In genomic region chr8:45010685-45011084, GRCm38 (mm10) we compare ENCODE assay signal across 9 mouse cellular contexts. TPM values are rescaled to one million over a fixed set of nuclear protein-coding genes. Genes with fewer than 3 reads are reported as not detected.
A peak's percentile ranks its signal among the peaks of the same experiment; 100 is the strongest.
DNase-seq lines count a peak whose midpoint lies in the region; ATAC-seq and TF ChIP-seq lines count a peak whose summit lies in the region.
"Had no signal": no experiment of that assay in that cellular context is flagged by ENCODE, and none has a peak within 500 bp of the region (broad histone marks: within the 10 kb centered on the region; RNA-seq: fewer than 3 reads in every experiment).

No protein-coding gene starts in this region.

- 0 out of 2 replicates have a peak, but pooled peaks cover 4% of the 10 kb centered on the region for H3K36me3 ChIP-seq in hindbrain, embryonic 11.5 days (ENCODE audit: control insufficient read depth, insufficient read depth, low read length)
- H3K36me3 ChIP-seq in hindbrain, embryonic 16.5 days (ENCODE audit: control insufficient read depth, insufficient read depth, low read length): peaks cover 14% of the 10 kb centered on the region
- H3K36me3 ChIP-seq in E14TG2a.4 (ENCODE audit: insufficient read depth, low read length): peaks cover 94% of the 10 kb centered on the region
- H3K36me3 ChIP-seq in forebrain, embryonic 14.5 days (ENCODE audit: control insufficient read depth, insufficient read depth, low read length): peaks cover 29% of the 10 kb centered on the region
- peaks cover 82% of the 10 kb centered on the region for H3K36me3 ChIP-seq in limb, embryonic 10.5 days
- no peaks in the 10 kb centered on the region for H3K36me3 ChIP-seq in thymus, adult 2 months (ENCODE audit: control insufficient read depth, insufficient read depth, low read length)

- 35% methylated on average over 4 of the region's 4 CpGs for WGBS in hindbrain, embryonic 11.5 days
- 36% methylated on average over 4 of the region's 4 CpGs for WGBS in hindbrain, embryonic 16.5 days
- WGBS in forebrain, embryonic 14.5 days: 26% methylated on average over 4 of the region's 4 CpGs
- 52% methylated on average over 4 of the region's 4 CpGs for WGBS in limb, embryonic 10.5 days
- WGBS in thymus, adult 2 months: 62% methylated on average over 4 of the region's 4 CpGs

- H3K9ac ChIP-seq in hindbrain, embryonic 11.5 days (ENCODE audit: low read depth, low read length): no peak overlapping the region
- no peak overlapping the region for H3K9ac ChIP-seq in hindbrain, embryonic 16.5 days (ENCODE audit: low read depth, low read length)
- H3K9ac ChIP-seq in forebrain, embryonic 14.5 days (ENCODE audit: low read length): no peak overlapping the region
- H3K9ac ChIP-seq: limb, embryonic 12.5 days had no signal

- no peak overlapping the region for H3K27ac ChIP-seq in hindbrain, embryonic 11.5 days (ENCODE audit: low read depth, low read length)
- no peak overlapping the region for H3K27ac ChIP-seq in hindbrain, embryonic 16.5 days (ENCODE audit: low read depth, low read length)
- no peak overlapping the region for H3K27ac ChIP-seq in forebrain, embryonic 14.5 days (ENCODE audit: low read depth, low read length)
- no peak overlapping the region for H3K27ac ChIP-seq in limb, embryonic 10.5 days
- no peak overlapping the region for H3K27ac ChIP-seq in thymus, adult 2 months (ENCODE audit: control insufficient read depth, insufficient read depth, low read length)
- H3K27ac ChIP-seq: limb, embryonic 12.5 days had no signal

- 0 out of 2 replicates have a peak, but pooled peaks have one; percentile 45 for ATAC-seq in hindbrain, embryonic 11.5 days (ENCODE audit: low FRiP score)
- no peak for ATAC-seq in hindbrain, embryonic 16.5 days
- peak; percentile 32; the same call in 1 of the 2 replicates for ATAC-seq in forebrain, embryonic 14.5 days

- H3K27me3 ChIP-seq in hindbrain, embryonic 11.5 days (ENCODE audit: control insufficient read depth, insufficient read depth, low read length): no peaks in the 10 kb centered on the region
- H3K27me3 ChIP-seq in hindbrain, embryonic 16.5 days (replicated peaks; ENCODE audit: control insufficient read depth, insufficient read depth, low read length): no peaks in the 10 kb centered on the region
- H3K27me3 ChIP-seq in E14TG2a.4 (ENCODE audit: insufficient read depth, low read length): no peaks in the 10 kb centered on the region
- H3K27me3 ChIP-seq in forebrain, embryonic 14.5 days (replicated peaks; ENCODE audit: control insufficient read depth, insufficient read depth, low read length): no peaks in the 10 kb centered on the region
- H3K27me3 ChIP-seq in limb, embryonic 10.5 days (ENCODE audit: low read depth, poor library complexity, severe bottlenecking): no peaks in the 10 kb centered on the region
- H3K27me3 ChIP-seq in thymus, adult 2 months (ENCODE audit: control insufficient read depth, insufficient read depth, low read length): no peaks in the 10 kb centered on the region
- H3K27me3 ChIP-seq: limb, embryonic 12.5 days had no signal

- H3K9me3 ChIP-seq in hindbrain, embryonic 11.5 days (ENCODE audit: control insufficient read depth, low read length): no peaks in the 10 kb centered on the region
- no peaks in the 10 kb centered on the region; the same call in 1 of the 2 replicates for H3K9me3 ChIP-seq in hindbrain, embryonic 16.5 days (ENCODE audit: control insufficient read depth, low read length)
- peaks cover 53% of the 10 kb centered on the region for H3K9me3 ChIP-seq in E14TG2a.4 (ENCODE audit: low read length)
- H3K9me3 ChIP-seq in forebrain, embryonic 14.5 days (replicated peaks; ENCODE audit: control insufficient read depth, low read length): no peaks in the 10 kb centered on the region
- H3K9me3 ChIP-seq in limb, embryonic 10.5 days (replicated peaks): no peaks in the 10 kb centered on the region

- no peak overlapping the region for H3K4me2 ChIP-seq in hindbrain, embryonic 11.5 days (replicated peaks; ENCODE audit: low read depth, low read length)
- H3K4me2 ChIP-seq in hindbrain, embryonic 16.5 days (ENCODE audit: low read length): no peak overlapping the region
- H3K4me2 ChIP-seq in forebrain, embryonic 14.5 days (ENCODE audit: low read length): no peak overlapping the region
- H3K4me2 ChIP-seq: limb, embryonic 12.5 days had no signal

- TF ChIP-seq POLR2A in thymus, adult 2 months (IDR thresholded peaks at IDR 0.05; ENCODE audit: control insufficient read depth, extremely low read depth, insufficient read depth, low read length, poor library complexity): no peak

- peak; percentile 79 for DNase-seq in hindbrain, embryonic 11.5 days (ENCODE audit: low spot score)
- DNase-seq in adrenal gland, postnatal 14 days: peak; percentile 71
- DNase-seq in forebrain, embryonic 14.5 days (ENCODE audit: low spot score): peak; percentile 64
- DNase-seq in limb, embryonic 10.5 days (ENCODE audit: low spot score): peak; percentile 59
- DNase-seq in yolk sac, embryonic 10.5 days (ENCODE audit: low spot score): peak; percentile 18
- no peak for DNase-seq in thymus, adult 2 months

- H3K4me1 ChIP-seq in hindbrain, embryonic 11.5 days (replicated peaks; ENCODE audit: control insufficient read depth, insufficient read depth, low read length): no peaks in the 10 kb centered on the region
- H3K4me1 ChIP-seq in hindbrain, embryonic 16.5 days (ENCODE audit: control insufficient read depth, insufficient read depth, low read depth, low read length): no peaks in the 10 kb centered on the region
- H3K4me1 ChIP-seq in E14TG2a.4 (replicated peaks; ENCODE audit: low read depth, low read length): peaks cover 17% of the 10 kb centered on the region
- no peaks in the 10 kb centered on the region for H3K4me1 ChIP-seq in forebrain, embryonic 14.5 days (ENCODE audit: control insufficient read depth, insufficient read depth, low read length)
- no peaks in the 10 kb centered on the region for H3K4me1 ChIP-seq in limb, embryonic 10.5 days
- H3K4me1 ChIP-seq in thymus, adult 2 months (replicated peaks; ENCODE audit: control insufficient read depth, insufficient read depth, low read length): no peaks in the 10 kb centered on the region
- H3K4me1 ChIP-seq: limb, embryonic 12.5 days had no signal

- no peak overlapping the region for H3K4me3 ChIP-seq in hindbrain, embryonic 11.5 days (ENCODE audit: low read depth, low read length)
- no peak overlapping the region for H3K4me3 ChIP-seq in hindbrain, embryonic 16.5 days (ENCODE audit: low read length)
- H3K4me3 ChIP-seq in E14TG2a.4 (replicated peaks; ENCODE audit: low read length): no peak overlapping the region
- no peak overlapping the region for H3K4me3 ChIP-seq in forebrain, embryonic 14.5 days (ENCODE audit: low read depth, low read length)
- no peak overlapping the region for H3K4me3 ChIP-seq in limb, embryonic 10.5 days
- H3K4me3 ChIP-seq in thymus, adult 2 months (ENCODE audit: control insufficient read depth, insufficient read depth, low read length): no peak overlapping the region
- H3K4me3 ChIP-seq: limb, embryonic 12.5 days had no signal

- TF ChIP-seq CTCF in E14TG2a.4 (conservative IDR thresholded peaks at IDR 0.05; ENCODE audit: low read length): 0 out of 2 replicates have a peak, but pooled peaks have one; percentile 16
- TF ChIP-seq CTCF in thymus, adult 2 months (IDR thresholded peaks at IDR 0.05; ENCODE audit: borderline replicate concordance, control insufficient read depth, extremely low read depth, insufficient read depth, low read length, poor library complexity): no peak

RNA-seq across cellular contexts. Expression of gene Mtnr1a, which starts 58.3 kb away (rescaled TPM):
- polyA plus RNA-seq in hindbrain, embryonic 11.5 days (2014; fragmentation: Nextera tagmentation; extraction: Ambion mirVana): 0.31 and 0.47 TPM in 2 replicates
- 0.29 and 0.50 TPM in 2 replicates for polyA plus RNA-seq in hindbrain, embryonic 16.5 days (2015; fragmentation: Nextera tagmentation; extraction: Ambion mirVana)
- total RNA-seq in adrenal gland, postnatal 14 days (2021): not detected in 2 replicates
- 0.58 TPM in 1 of 2 replicates, not detected in the other for polyA plus RNA-seq in forebrain, embryonic 14.5 days (2014; fragmentation: Nextera tagmentation; extraction: Ambion mirVana)
- 0.23 TPM in 1 of 2 replicates, not detected in the other for polyA plus RNA-seq in limb, embryonic 10.5 days (2016; fragmentation: Nextera tagmentation; extraction: Ambion mirVana)
- 0.08 and 0.10 TPM in 2 replicates for polyA plus RNA-seq in thymus, adult 2 months (2012; rRNA removed)
- polyA plus RNA-seq: limb, embryonic 12.5 days had no signal
